Mouse (Mus musculus): ENCODE measurements at regions not wholly inside any gene's neighbourhood (a gene's known extent, or its start where the extent isn't known, plus 50 kb on each side); places are given as distances from the start of the nearest gene placed in this dataset.
A peak's percentile ranks its signal among the peaks of the same experiment; 100 is the strongest.

DNA sequence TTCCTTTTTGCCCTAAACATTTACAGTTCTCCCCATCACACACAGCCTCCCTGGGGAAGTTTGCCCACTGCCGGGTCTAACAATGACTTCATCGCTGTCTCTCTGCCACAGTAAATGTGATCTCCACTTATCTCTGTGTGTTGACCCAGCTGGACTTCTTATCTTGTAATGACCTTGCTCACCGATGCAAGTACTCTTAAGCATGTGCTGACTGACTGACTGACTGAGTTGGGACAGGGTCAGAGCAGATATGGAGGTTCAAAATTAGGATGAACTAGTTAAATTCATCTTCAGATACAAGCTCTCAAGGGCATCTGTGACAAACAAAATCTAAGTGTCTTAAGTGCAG, 196.2 kb downstream of the Gm26897 start:
- 62% methylated on average over 3 of the region's 3 CpGs for WGBS
- H3K9me3 ChIP-seq (replicated peaks) = no peaks in the 10 kb centered on the region
- no peak overlapping the region for H3K4me3 ChIP-seq (replicated peaks)
- H3K27ac ChIP-seq = no peak overlapping the region
- no peak for ATAC-seq (replicated peaks; ENCODE audit: low FRiP score)
- peaks cover 6% of the 10 kb centered on the region; the same call in 1 of the 2 replicates for H3K27me3 ChIP-seq
- H3K36me3 ChIP-seq = no peaks in the 10 kb centered on the region
- peaks cover 12% of the 10 kb centered on the region for H3K4me1 ChIP-seq
- no peak overlapping the region for H3K4me2 ChIP-seq
- no peak overlapping the region for H3K9ac ChIP-seq

DNA sequence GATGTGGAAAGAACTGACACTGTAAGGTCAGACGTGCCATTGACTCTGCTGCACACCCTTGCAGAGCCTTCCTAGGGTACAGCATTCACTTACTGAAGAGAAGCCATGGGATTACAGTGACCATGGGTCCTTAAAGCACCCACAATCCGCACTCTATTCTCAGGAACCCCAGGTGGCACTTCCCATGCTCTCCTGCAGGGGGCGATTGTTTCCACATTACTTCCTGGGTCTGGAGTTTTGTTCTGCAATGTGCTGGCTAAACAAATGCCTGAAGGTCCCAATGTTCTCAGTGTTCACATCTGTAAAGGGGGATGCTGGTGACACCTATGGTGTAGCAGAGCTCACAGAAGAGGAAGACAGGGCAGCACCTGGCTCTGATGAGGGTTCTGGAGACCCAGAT, 198.0 kb downstream of the Gm26897 start:
- peaks cover 12% of the 10 kb centered on the region for H3K4me1 ChIP-seq
- no peaks in the 10 kb centered on the region for H3K9me3 ChIP-seq (replicated peaks)
- no peak overlapping the region for H3K27ac ChIP-seq
- H3K36me3 ChIP-seq = no peaks in the 10 kb centered on the region
- no peak overlapping the region for H3K9ac ChIP-seq
- H3K4me2 ChIP-seq = no peak overlapping the region
- peaks cover under 1% of the 10 kb centered on the region; the same call in 1 of the 2 replicates for H3K27me3 ChIP-seq
- no peak overlapping the region for H3K4me3 ChIP-seq (replicated peaks)
- 76% methylated on average over 3 of the region's 3 CpGs for whole genome bisulfite sequencing
- no peak for ATAC-seq (replicated peaks; ENCODE audit: low FRiP score)

DNA sequence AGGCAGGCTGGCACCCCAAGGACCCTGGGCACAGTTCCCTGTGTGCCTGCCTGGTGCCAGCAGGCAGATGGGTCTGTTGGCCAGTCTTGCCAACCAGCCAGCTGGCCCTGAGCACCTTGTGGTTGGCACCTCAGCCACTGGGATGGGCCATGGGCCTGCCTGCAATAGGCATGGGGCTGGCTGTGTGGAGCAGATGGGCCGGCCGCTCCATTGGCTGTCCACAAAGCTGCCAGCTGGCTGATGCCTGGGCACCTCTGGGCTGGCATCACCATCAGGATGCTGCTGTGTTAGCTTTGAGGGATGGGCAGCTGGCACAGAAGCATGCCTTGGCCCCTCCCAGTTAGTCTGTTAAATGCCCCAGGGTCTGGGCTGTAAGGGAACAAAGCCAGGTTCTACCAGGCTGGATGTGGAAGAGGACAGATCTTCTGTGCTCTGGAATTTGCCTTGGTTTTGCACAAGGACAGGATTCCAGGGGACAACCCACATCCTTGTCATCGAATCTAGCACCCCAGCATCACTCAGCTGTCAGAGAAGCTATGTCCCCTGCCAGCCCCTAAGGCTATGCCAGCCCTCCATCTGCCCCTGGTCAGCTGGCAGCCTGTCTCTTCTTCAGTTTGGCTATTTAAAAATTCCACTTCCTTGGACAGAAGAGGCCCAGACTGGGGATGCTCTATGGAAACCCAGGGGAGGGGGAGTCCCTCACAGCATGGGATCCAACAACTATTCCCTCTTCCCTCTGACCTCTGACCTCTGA, 201.8 kb downstream of the Gm26897 start:
- 83% methylated on average over 3 of the region's 3 CpGs for WGBS
- H3K9me3 ChIP-seq (replicated peaks) = no peaks in the 10 kb centered on the region
- no peaks in the 10 kb centered on the region for H3K36me3 ChIP-seq
- no peaks in the 10 kb centered on the region for H3K4me1 ChIP-seq
- H3K9ac ChIP-seq = no peak overlapping the region
- H3K27me3 ChIP-seq = no peaks in the 10 kb centered on the region
- no peak overlapping the region for H3K4me3 ChIP-seq (replicated peaks)
- no peak for ATAC-seq (replicated peaks; ENCODE audit: low FRiP score)
- H3K27ac ChIP-seq = no peak overlapping the region
- H3K4me2 ChIP-seq = no peak overlapping the region

DNA sequence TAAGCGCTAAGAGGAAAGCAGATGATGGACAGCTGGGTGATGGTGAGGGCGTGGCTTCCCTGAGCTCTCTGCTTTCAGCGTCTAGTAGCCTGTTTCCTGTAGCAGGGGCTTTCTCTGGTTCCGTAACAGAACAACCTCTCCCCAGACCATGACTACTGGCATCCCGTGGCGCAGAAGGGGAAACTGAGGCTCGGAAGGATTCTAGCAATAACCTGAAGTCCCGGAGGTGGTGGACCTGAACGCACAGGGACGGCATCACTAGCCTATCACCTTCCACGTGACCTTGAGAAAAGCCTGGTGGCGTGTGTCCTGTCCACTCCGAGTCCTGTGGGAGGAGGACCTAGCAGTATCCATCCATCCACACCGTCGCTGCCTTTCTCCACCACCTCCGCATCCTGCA, 208.1 kb downstream of the Gm26897 start:
- H3K27ac ChIP-seq = no peak overlapping the region
- no peak overlapping the region for H3K4me2 ChIP-seq
- WGBS = 73% methylated on average over 16 of the region's 16 CpGs
- no peak overlapping the region for H3K4me3 ChIP-seq (replicated peaks)
- peaks cover 8% of the 10 kb centered on the region for H3K4me1 ChIP-seq
- H3K36me3 ChIP-seq = no peaks in the 10 kb centered on the region
- H3K9ac ChIP-seq = no peak overlapping the region
- H3K9me3 ChIP-seq (replicated peaks) = no peaks in the 10 kb centered on the region
- ATAC-seq (replicated peaks; ENCODE audit: low FRiP score) = no peak
- H3K27me3 ChIP-seq = peaks cover 34% of the 10 kb centered on the region; the same call in 1 of the 2 replicates

DNA sequence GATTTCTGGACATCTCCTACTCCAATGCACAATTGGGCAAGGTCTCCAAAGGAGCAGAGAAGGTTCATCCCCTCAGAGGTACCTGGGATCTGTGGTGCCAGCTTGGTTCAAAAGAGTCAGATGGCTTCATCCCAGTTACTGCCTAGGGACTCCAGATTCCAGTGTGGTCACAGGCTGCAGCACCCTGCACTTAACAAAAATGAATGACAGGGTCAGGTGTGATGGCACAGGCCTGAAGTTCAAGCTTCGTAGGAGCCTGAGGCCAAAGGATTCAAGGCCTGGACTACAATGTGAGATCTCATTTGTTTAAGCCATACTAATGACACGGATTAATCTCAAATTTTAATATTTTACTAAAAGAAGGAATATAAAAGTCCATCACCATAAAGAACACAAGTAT, 209.1 kb downstream of the Gm26897 start:
- Histone ChIP-seq H3K4me3 (replicated peaks) (no peak overlapping the region), H3K9ac (no peak overlapping the region), H3K27me3 (peaks cover 34% of the 10 kb centered on the region; the same call in 1 of the 2 replicates), H3K4me2 (no peak overlapping the region), H3K36me3 (no peaks in the 10 kb centered on the region), H3K4me1 (peaks cover 8% of the 10 kb centered on the region), H3K9me3 (replicated peaks) (no peaks in the 10 kb centered on the region), H3K27ac (no peak overlapping the region)
- ATAC-seq (replicated peaks; ENCODE audit: low FRiP score) = no peak
- WGBS = 83% methylated on average over 2 of the region's 2 CpGs

DNA sequence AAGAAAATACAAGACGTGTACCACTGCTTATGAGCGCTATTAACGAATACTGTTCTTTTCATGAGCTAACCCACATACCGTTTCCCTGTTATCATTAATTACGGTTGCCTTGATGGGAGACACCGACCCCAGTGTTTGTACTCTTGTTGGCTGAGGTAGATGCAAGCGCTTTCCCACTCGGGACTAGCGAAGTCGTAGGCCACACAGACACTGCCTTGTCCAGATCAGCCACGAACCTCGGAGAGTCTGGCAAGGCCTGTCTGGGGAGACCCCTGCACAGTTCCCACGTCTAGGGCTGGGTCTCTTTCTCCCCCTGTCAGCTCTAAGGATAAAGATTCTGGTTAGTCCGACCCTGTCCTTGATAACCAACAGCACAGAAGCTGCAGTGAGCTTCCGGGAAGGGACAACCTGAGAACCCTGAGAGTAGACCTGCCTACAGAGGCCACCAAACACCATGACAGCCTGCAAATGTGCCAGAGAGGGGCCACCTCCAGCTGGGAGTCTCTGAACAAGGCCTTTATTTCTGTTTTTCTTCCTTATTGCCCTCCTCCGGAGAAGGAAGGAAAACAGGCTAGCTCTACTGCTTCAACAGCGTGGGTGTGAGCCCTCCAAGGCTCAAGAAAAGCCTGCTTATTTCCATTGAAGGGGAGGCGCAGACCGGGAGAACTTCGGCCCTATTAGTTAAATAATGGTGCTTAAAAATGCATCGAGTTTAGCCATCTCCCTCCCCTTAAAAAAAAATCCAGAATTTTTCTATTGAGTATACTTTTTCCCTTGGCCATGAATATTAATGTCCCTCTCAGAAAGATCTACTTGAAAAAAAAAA, 209.8 kb downstream of the Gm26897 start:
- Histone ChIP-seq H3K4me1 (peaks cover 8% of the 10 kb centered on the region), H3K27ac (no peak overlapping the region), H3K4me3 (replicated peaks) (no peak overlapping the region), H3K36me3 (no peaks in the 10 kb centered on the region), H3K9me3 (replicated peaks) (no peaks in the 10 kb centered on the region), H3K9ac (no peak overlapping the region), H3K27me3 (peaks cover 34% of the 10 kb centered on the region; the same call in 1 of the 2 replicates), H3K4me2 (no peak overlapping the region)
- WGBS = 57% methylated on average over 21 of the region's 21 CpGs
- ATAC-seq (replicated peaks; ENCODE audit: low FRiP score) = no peak

DNA sequence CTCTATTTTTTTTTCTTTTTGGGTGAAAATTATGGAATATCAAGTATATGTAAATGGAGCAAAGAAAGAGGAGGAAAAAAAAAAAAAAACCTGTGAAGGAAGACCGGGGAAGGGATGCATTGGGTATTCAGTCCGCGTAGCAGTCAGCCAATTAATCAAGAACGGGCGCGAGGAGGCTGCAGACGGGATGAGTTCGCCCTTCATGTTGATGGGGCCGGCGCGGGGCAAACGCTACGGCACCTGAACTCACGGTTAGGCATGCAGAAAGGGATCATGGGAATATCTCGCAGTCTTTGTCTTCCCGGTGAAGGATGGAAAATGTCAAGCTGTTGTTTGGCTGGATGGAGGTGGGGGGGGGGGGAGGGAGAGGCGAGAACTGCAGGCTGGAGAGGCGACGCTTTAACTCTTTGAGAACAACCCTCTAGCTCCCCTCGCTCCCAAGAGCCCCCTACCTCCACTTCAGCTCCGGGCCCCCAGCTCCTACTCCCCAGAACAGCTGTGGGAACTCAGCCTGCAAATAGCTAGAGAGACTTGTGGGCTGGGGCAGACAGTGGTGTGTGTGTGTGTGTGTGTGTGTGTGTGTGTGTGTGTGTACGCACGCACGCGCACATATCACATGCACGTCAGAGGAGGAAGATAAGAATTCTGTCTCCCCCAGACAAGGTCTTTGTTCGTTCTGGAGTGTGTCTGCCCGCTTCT, 210.7 kb downstream of the Gm26897 start:
- H3K27ac ChIP-seq = no peak overlapping the region
- peaks cover 34% of the 10 kb centered on the region; the same call in 1 of the 2 replicates for H3K27me3 ChIP-seq
- WGBS = 22% methylated on average over 28 of the region's 28 CpGs
- H3K4me2 ChIP-seq = peak overlapping the region; percentile 31
- peaks cover 8% of the 10 kb centered on the region for H3K4me1 ChIP-seq
- H3K4me3 ChIP-seq (replicated peaks) = peak overlapping the region; percentile 6; the same call in 1 of the 2 replicates
- H3K36me3 ChIP-seq = no peaks in the 10 kb centered on the region
- ATAC-seq (replicated peaks; ENCODE audit: low FRiP score) = 0 out of 2 replicates have a peak, but pooled peaks have one; percentile 40
- H3K9ac ChIP-seq = no peak overlapping the region
- no peaks in the 10 kb centered on the region for H3K9me3 ChIP-seq (replicated peaks)

DNA sequence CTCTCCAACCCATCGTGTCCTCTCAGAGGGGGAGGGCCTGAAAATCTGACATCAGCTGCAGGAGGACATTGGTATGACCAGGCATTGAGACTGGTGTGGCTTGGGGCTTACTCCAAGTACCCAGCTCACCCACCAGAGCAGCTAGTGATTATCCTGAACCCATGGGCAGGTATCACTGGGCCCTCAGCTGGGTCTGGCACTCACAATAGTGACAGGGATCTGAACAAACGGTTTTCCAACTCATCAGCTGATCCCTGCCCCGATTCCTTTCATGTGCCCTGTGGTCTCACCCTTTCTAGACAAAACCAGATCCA, 211.2 kb downstream of the Gm26897 start:
- no peak overlapping the region for H3K9ac ChIP-seq
- peaks cover 8% of the 10 kb centered on the region for H3K4me1 ChIP-seq
- H3K4me2 ChIP-seq = peak overlapping the region; percentile 31; the same call in 1 of the 2 replicates
- peaks cover 34% of the 10 kb centered on the region; the same call in 1 of the 2 replicates for H3K27me3 ChIP-seq
- H3K36me3 ChIP-seq = no peaks in the 10 kb centered on the region
- H3K9me3 ChIP-seq (replicated peaks) = no peaks in the 10 kb centered on the region
- no peak overlapping the region for H3K27ac ChIP-seq
- 0 out of 2 replicates have a peak, but pooled peaks have one; percentile 4 for ATAC-seq (replicated peaks; ENCODE audit: low FRiP score)
- H3K4me3 ChIP-seq (replicated peaks) = no peak overlapping the region
- WGBS = 62% methylated on average over 3 of the region's 3 CpGs

DNA sequence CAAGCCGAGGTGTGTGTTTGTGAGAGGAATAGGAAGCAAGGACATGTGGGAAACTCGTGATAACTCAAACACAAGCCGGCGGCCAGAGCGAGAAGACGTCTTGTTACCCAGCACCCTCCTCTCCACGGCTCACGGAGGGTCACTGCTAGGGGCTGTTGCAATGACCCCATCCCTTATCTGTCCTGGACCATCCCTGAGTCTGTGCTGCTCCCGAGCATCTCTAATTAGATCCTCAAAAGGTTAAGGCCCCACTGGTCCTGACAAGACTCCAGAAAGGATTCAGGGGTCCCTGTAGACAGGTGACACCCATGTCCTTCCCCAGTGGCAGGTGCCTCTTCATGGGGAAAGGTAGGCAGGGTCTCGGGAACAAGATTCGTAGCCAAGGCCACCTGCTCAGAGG, 212.6 kb downstream of the Gm26897 start:
- H3K4me2 ChIP-seq = no peak overlapping the region
- no peak overlapping the region for H3K4me3 ChIP-seq (replicated peaks)
- peaks cover 34% of the 10 kb centered on the region; the same call in 1 of the 2 replicates for H3K27me3 ChIP-seq
- WGBS = 73% methylated on average over 11 of the region's 11 CpGs
- no peak overlapping the region for H3K27ac ChIP-seq
- ATAC-seq (replicated peaks; ENCODE audit: low FRiP score) = no peak
- no peaks in the 10 kb centered on the region for H3K9me3 ChIP-seq (replicated peaks)
- H3K9ac ChIP-seq = no peak overlapping the region
- H3K4me1 ChIP-seq = peaks cover 8% of the 10 kb centered on the region
- no peaks in the 10 kb centered on the region for H3K36me3 ChIP-seq

DNA sequence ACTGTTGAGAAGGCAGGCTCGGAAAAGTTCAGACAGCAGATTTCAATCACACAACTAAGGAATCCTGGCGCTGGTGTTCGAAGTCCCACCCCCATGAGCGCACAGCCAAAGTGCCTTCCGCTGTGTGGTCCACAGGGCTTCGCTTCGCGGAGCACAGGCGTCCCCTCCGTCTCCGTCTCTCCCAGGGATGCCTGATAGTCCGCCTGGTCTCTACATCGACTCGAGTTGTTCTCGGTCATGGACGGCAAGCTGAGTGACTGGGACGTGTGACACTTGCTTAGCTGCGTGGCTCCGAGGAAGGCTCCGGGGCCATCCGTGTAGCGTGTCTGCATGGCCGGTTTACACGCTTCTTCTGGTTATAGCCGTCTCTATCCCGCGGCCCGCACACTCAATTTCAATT, 224.0 kb downstream of the Gm26897 start:
- ATAC-seq (replicated peaks; ENCODE audit: low FRiP score) = no peak
- no peak overlapping the region for H3K9ac ChIP-seq

DNA sequence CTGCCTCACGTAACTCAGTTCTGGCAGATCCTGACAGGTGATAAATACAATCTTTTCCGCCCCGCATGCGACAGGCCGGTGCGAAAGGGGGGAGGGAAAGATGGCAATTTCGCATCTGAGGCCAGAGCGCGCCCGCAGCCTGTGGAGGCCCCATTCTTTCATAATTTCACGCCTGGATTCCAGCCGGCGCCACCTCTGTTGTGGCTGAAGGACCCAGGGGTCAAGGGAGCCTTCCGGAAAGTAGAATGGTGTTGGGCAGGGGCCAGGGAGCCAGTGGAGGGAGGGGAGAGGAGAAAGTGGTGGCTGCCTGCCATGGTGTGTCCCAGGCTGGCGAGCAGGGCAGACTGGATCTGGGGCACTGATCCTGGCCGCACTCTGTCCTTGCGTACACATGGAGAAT, 224.5 kb downstream of the Gm26897 start:
- Histone ChIP-seq H3K27ac (no peak overlapping the region), H3K27me3 (peaks cover 33% of the 10 kb centered on the region), H3K4me2 (peak overlapping the region; percentile 41), H3K4me3 (replicated peaks) (no peak overlapping the region), H3K4me1 (peaks cover 13% of the 10 kb centered on the region), H3K36me3 (no peaks in the 10 kb centered on the region), H3K9ac (no peak overlapping the region), H3K9me3 (replicated peaks) (no peaks in the 10 kb centered on the region)
- ATAC-seq (replicated peaks; ENCODE audit: low FRiP score) = no peak
- WGBS = 38% methylated on average over 17 of the region's 17 CpGs

More for the DNA sequence above, 224.0 kb downstream of the Gm26897 start:
- no peaks in the 10 kb centered on the region for H3K36me3 ChIP-seq
- peaks cover 33% of the 10 kb centered on the region for H3K27me3 ChIP-seq
- no peaks in the 10 kb centered on the region for H3K9me3 ChIP-seq (replicated peaks)
- WGBS = 57% methylated on average over 28 of the region's 28 CpGs
- H3K4me2 ChIP-seq = peak overlapping the region; percentile 41
- H3K27ac ChIP-seq = no peak overlapping the region
- peaks cover 13% of the 10 kb centered on the region for H3K4me1 ChIP-seq
- no peak overlapping the region for H3K4me3 ChIP-seq (replicated peaks)

DNA sequence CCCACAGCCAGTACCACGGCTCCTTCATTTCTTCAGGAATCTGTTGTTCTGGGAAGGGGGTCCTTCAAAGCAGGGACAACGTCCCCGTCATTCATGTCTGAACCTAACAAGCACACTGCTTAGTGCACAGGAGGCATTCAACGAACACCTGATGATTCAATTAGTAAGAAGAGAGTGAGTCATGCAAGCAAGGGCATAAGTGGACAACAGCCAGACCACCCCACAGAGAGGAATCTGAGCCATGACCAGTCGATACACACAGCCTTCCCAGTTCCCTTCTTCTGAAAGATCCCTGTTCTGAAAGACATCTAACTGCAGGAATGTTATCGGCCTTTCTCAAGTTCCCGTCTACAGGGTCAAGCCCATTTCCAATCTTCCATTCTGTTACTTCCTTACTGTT, 231.6 kb downstream of the Gm26897 start:
- no peaks in the 10 kb centered on the region for H3K9me3 ChIP-seq (replicated peaks)
- H3K9ac ChIP-seq = no peak overlapping the region
- no peaks in the 10 kb centered on the region for H3K4me1 ChIP-seq
- 90% methylated on average over 7 of the region's 7 CpGs for WGBS
- no peaks in the 10 kb centered on the region for H3K27me3 ChIP-seq
- no peak for ATAC-seq (replicated peaks; ENCODE audit: low FRiP score)
- no peak overlapping the region for H3K4me3 ChIP-seq (replicated peaks)
- H3K4me2 ChIP-seq = no peak overlapping the region
- no peak overlapping the region for H3K27ac ChIP-seq
- no peaks in the 10 kb centered on the region for H3K36me3 ChIP-seq
